Mouse (Mus musculus) forebrain, embryonic 16.5 days (tissue): ENCODE measurements around the gene C2cd4d. TPM values are rescaled to one million over a fixed set of nuclear protein-coding genes. Genes with fewer than 3 reads are reported as not detected.

Experiments
- ATAC-seq: fragments of 200-750 bp; cut with Nextera tagmentation; 2 replicates; pipeline ENCODE4 v1.8.0; 2017; ENCODE audit warnings: mild to moderate bottlenecking, moderate library complexity
- H3K27ac ChIP-seq: fragments of 300-500 bp; sonication (generic); 2 replicates; pipeline ENCODE4 v1.5.1; 2014; ENCODE audit warnings: low read length, control low read depth
- H3K27me3 ChIP-seq: fragments of 300-500 bp; sonication (generic); replicated peaks from 2 replicates; pipeline ENCODE4 v1.6.1; 2014; ENCODE audit warnings: low read length; ENCODE audit not compliant: control insufficient read depth, insufficient read depth
- H3K36me3 ChIP-seq: fragments of 300-500 bp; sonication (generic); 2 replicates; pipeline ENCODE4 v1.6.1; 2014; ENCODE audit not compliant: control insufficient read depth, insufficient read depth
- H3K4me1 ChIP-seq: fragments of 300-500 bp; sonication (generic); replicated peaks from 2 replicates; pipeline ENCODE4 v1.6.1; 2014; ENCODE audit warnings: low read length; ENCODE audit not compliant: control insufficient read depth, insufficient read depth
- H3K4me2 ChIP-seq: fragments of 300-500 bp; sonication (generic); 2 replicates; pipeline ENCODE4 v1.6.1; 2014; ENCODE audit warnings: mild to moderate bottlenecking, low read length, control low read depth
- H3K4me3 ChIP-seq: fragments of 300-500 bp; sonication (generic); replicated peaks from 2 replicates; pipeline ENCODE4 v1.5.1; 2014; ENCODE audit warnings: mild to moderate bottlenecking, low read length, control low read depth
- H3K9ac ChIP-seq: fragments of 300-500 bp; sonication (generic); replicated peaks from 2 replicates; pipeline ENCODE4 v1.6.1; 2014; ENCODE audit warnings: low read depth, low read length, control low read depth
- H3K9me3 ChIP-seq: fragments of 300-500 bp; sonication (generic); 2 replicates; pipeline ENCODE4 v1.6.1; 2016; ENCODE audit warnings: low read length; ENCODE audit not compliant: control insufficient read depth
- WGBS: fragments of 180-500 bp; shearing (Covaris S2); extraction: QIAGEN DNeasy Blood & Tissue Kit; methylation state at CpG from one replicate; pipeline ENCODE4 v1.1.7; 2014; 5-methylcytosine and 5-hydroxymethylcytosine counted together
- polyA plus RNA-seq: library from polyadenylated mRNA; unstranded; fragments of >200 nt; fragmentation: Nextera tagmentation; extraction: Ambion mirVana; gene quantifications from 2 replicates; pipeline ENCODE4 v1.2.1, GENCODE M21; 2015

The C2cd4d gene
- polyA plus RNA-seq = 1.1 and 1.3 TPM in 2 replicates

- H3K9ac ChIP-seq = peak within 1 kb of the TSS; percentile 87
- H3K9me3 ChIP-seq = 0 out of 2 replicates have a peak, but pooled peaks cover 3% of the 10 kb centered on the region
- peak within 1 kb of the TSS; percentile 83 for H3K4me2 ChIP-seq
- no peaks in the 10 kb centered on the region for H3K36me3 ChIP-seq
- WGBS = 32% methylated on average over 7 of the region's 7 CpGs
- ATAC-seq = no peak
- H3K4me1 ChIP-seq = peaks cover 5% of the 10 kb centered on the region; the same call in 1 of the 2 replicates
- peak within 1 kb of the TSS; percentile 60 for H3K4me3 ChIP-seq
- 0 out of 2 replicates have a peak, but pooled peaks cover 3% of the 10 kb centered on the region for H3K27me3 ChIP-seq
- H3K27ac ChIP-seq = no peak within 1 kb of the TSS
Measured at GRCm38 (mm10) chr3:94362138-94362537, at the start of gene C2cd4d. Gene C2cd4d, plus strand, starts transcription at chr3:94362438.

GRCm38 (mm10) chr3:94328681-94329080 is 33.6 kb upstream of the C2cd4d start:
- Histone ChIP-seq H3K4me1 (no peaks in the 10 kb centered on the region), H3K27me3 (no peaks in the 10 kb centered on the region), H3K4me3 (no peak overlapping the region), H3K9me3 (no peaks in the 10 kb centered on the region), H3K4me2 (no peak overlapping the region), H3K27ac (no peak overlapping the region), H3K9ac (no peak overlapping the region), H3K36me3 (peaks cover 11% of the 10 kb centered on the region)
- 66% methylated on average over 3 of the region's 3 CpGs for WGBS
- no peak for ATAC-seq

- no peaks in the 10 kb centered on the region for H3K27me3 ChIP-seq
Measured at GRCm38 (mm10) chr3:94334442-94334841, 27.8 kb upstream of the C2cd4d start.

GRCm38 (mm10) chr3:94338522-94338921 is 23.7 kb upstream of the C2cd4d start:
- 86% methylated on average over 3 of the region's 3 CpGs for WGBS
- Histone ChIP-seq H3K36me3 (no peaks in the 10 kb centered on the region), H3K9me3 (no peaks in the 10 kb centered on the region), H3K4me2 (no peak overlapping the region), H3K4me1 (no peaks in the 10 kb centered on the region), H3K27me3 (no peaks in the 10 kb centered on the region), H3K27ac (no peak overlapping the region), H3K4me3 (no peak overlapping the region), H3K9ac (no peak overlapping the region)
- no peak for ATAC-seq

More at GRCm38 (mm10) chr3:94334442-94334841, 27.8 kb upstream of the C2cd4d start:
- no peaks in the 10 kb centered on the region for H3K9me3 ChIP-seq
- no peaks in the 10 kb centered on the region for H3K4me1 ChIP-seq
- H3K4me2 ChIP-seq = no peak overlapping the region
- WGBS = 85% methylated on average over 4 of the region's 4 CpGs
- no peak overlapping the region for H3K9ac ChIP-seq
- no peak overlapping the region for H3K4me3 ChIP-seq
- H3K36me3 ChIP-seq = peaks cover 5% of the 10 kb centered on the region
- H3K27ac ChIP-seq = no peak overlapping the region
- no peak for ATAC-seq

- Histone ChIP-seq H3K4me3 (no peak within 1 kb of the TSS), H3K9me3 (no peaks in the 10 kb centered on the region), H3K36me3 (no peaks in the 10 kb centered on the region), H3K27ac (peak within 1 kb of the TSS; percentile 16; the same call in 1 of the 2 replicates), H3K27me3 (no peaks in the 10 kb centered on the region), H3K4me1 (no peaks in the 10 kb centered on the region), H3K9ac (no peak within 1 kb of the TSS), H3K4me2 (no peak within 1 kb of the TSS)
- 39% methylated on average over 3 of the region's 3 CpGs for WGBS
- no peak for ATAC-seq
Measured at GRCm38 (mm10) chr3:94341959-94342422, 20.2 kb upstream of the C2cd4d start, which contains the start of gene Them5. Gene Them5, plus strand, starts transcription at chr3:94342099.

GRCm38 (mm10) chr3:94342552-94342951 is 19.7 kb upstream of the C2cd4d start:
- no peak overlapping the region for H3K4me3 ChIP-seq
- H3K27me3 ChIP-seq = no peaks in the 10 kb centered on the region
- WGBS = 48% methylated on average over 1 of the region's 1 CpGs
- no peaks in the 10 kb centered on the region for H3K4me1 ChIP-seq
- no peak overlapping the region for H3K27ac ChIP-seq
- H3K4me2 ChIP-seq = no peak overlapping the region
- no peaks in the 10 kb centered on the region for H3K36me3 ChIP-seq
- peak; percentile 54; the same call in 1 of the 2 replicates for ATAC-seq
- H3K9me3 ChIP-seq = no peaks in the 10 kb centered on the region
- H3K9ac ChIP-seq = no peak overlapping the region

GRCm38 (mm10) chr3:94344182-94344581 is 18.1 kb upstream of the C2cd4d start:
- Histone ChIP-seq H3K9ac (no peak overlapping the region), H3K4me3 (no peak overlapping the region), H3K27me3 (no peaks in the 10 kb centered on the region), H3K36me3 (no peaks in the 10 kb centered on the region), H3K4me1 (no peaks in the 10 kb centered on the region), H3K4me2 (no peak overlapping the region), H3K27ac (no peak overlapping the region), H3K9me3 (no peaks in the 10 kb centered on the region)
- ATAC-seq = no peak
- 91% methylated on average over 2 of the region's 2 CpGs for WGBS

GRCm38 (mm10) chr3:94344897-94345296 is 17.3 kb upstream of the C2cd4d start:
- H3K4me2 ChIP-seq = no peak overlapping the region
- H3K9me3 ChIP-seq = no peaks in the 10 kb centered on the region
- H3K4me1 ChIP-seq = no peaks in the 10 kb centered on the region
- no peaks in the 10 kb centered on the region for H3K27me3 ChIP-seq
- WGBS = 60% methylated on average over 3 of the region's 3 CpGs
- no peaks in the 10 kb centered on the region for H3K36me3 ChIP-seq
- H3K4me3 ChIP-seq = no peak overlapping the region
- H3K9ac ChIP-seq = no peak overlapping the region
- no peak for ATAC-seq
- no peak overlapping the region for H3K27ac ChIP-seq

- Histone ChIP-seq H3K27ac (no peak overlapping the region), H3K9ac (no peak overlapping the region), H3K4me3 (no peak overlapping the region), H3K4me2 (no peak overlapping the region), H3K36me3 (no peaks in the 10 kb centered on the region), H3K27me3 (no peaks in the 10 kb centered on the region), H3K4me1 (no peaks in the 10 kb centered on the region), H3K9me3 (no peaks in the 10 kb centered on the region)
- no peak for ATAC-seq
- WGBS = 85% methylated on average over 2 of the region's 2 CpGs
Measured at GRCm38 (mm10) chr3:94348146-94348545, 14.1 kb upstream of the C2cd4d start.

GRCm38 (mm10) chr3:94360812-94361211 is 1.4 kb upstream of the C2cd4d start:
- Histone ChIP-seq H3K9me3 (0 out of 2 replicates have a peak, but pooled peaks cover 3% of the 10 kb centered on the region), H3K27ac (no peak overlapping the region), H3K36me3 (no peaks in the 10 kb centered on the region), H3K4me1 (peaks cover 5% of the 10 kb centered on the region; the same call in 1 of the 2 replicates), H3K9ac (no peak overlapping the region), H3K27me3 (0 out of 2 replicates have a peak, but pooled peaks cover 3% of the 10 kb centered on the region), H3K4me3 (no peak overlapping the region), H3K4me2 (no peak overlapping the region)
- ATAC-seq = no peak
- 4% methylated on average over 1 of the region's 1 CpGs for WGBS
